Mouse (Mus musculus): Measurements from ENCODE around the gene Tnip2. TPM values are rescaled to one million over a fixed set of nuclear protein-coding genes. Genes with fewer than 3 reads are reported as not detected.
A peak's percentile ranks its signal among the peaks of the same experiment; 100 is the strongest.

The Tnip2 gene
- polyA plus RNA-seq, 1 experiment from 2014 or later: 21.9 TPM

GRCm38 (mm10) chr5:34534776-34535581 lies 21.2 kb upstream of the Tnip2 start:
- no peak for ATAC-seq (replicated peaks; ENCODE audit: low FRiP score)
- Histone ChIP-seq H3K4me2 (no peak overlapping the region), H3K27ac (no peak overlapping the region), H3K9ac (no peak overlapping the region), H3K27me3 (no peaks in the 10 kb centered on the region), H3K9me3 (replicated peaks) (no peaks in the 10 kb centered on the region), H3K36me3 (no peaks in the 10 kb centered on the region), H3K4me1 (0 out of 2 replicates have a peak, but pooled peaks cover 9% of the 10 kb centered on the region), H3K4me3 (replicated peaks) (no peak overlapping the region)
- 83% methylated on average over 5 of the region's 5 CpGs for WGBS

DNA sequence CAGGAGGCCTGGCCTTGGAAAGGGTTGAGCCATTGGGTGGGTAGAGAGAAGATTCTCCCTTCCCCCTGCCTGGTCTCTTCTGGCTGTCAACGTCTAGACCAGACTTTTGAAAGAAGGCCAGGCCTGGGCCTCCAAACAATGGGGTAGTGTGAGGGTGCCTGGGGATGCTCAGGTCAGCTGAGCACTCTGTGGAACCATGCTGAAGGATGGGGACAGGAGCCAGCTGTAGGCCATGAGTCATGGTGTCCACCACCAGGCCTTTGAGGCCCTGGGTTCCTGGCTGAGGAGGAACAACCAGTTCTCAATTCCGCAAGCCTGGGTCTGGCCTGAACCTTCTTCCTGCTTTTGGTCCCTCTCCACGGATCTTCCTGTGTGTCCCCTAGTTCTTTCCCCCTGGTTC lies 20.0 kb upstream of the Tnip2 start:
- Histone ChIP-seq H3K27me3 (no peaks in the 10 kb centered on the region), H3K4me1 (0 out of 2 replicates have a peak, but pooled peaks cover 9% of the 10 kb centered on the region), H3K4me3 (replicated peaks) (no peak overlapping the region), H3K9me3 (replicated peaks) (no peaks in the 10 kb centered on the region), H3K27ac (no peak overlapping the region), H3K36me3 (no peaks in the 10 kb centered on the region), H3K4me2 (no peak overlapping the region), H3K9ac (no peak overlapping the region)
- ATAC-seq (replicated peaks; ENCODE audit: low FRiP score): no peak
- 69% methylated on average over 3 of the region's 3 CpGs for WGBS

- no peak for ATAC-seq (replicated peaks; ENCODE audit: low FRiP score)
- Histone ChIP-seq H3K27me3 (no peaks in the 10 kb centered on the region), H3K27ac (no peak overlapping the region), H3K9ac (no peak overlapping the region), H3K4me1 (0 out of 2 replicates have a peak, but pooled peaks cover 5% of the 10 kb centered on the region), H3K9me3 (replicated peaks) (no peaks in the 10 kb centered on the region), H3K4me3 (replicated peaks) (no peak overlapping the region), H3K36me3 (no peaks in the 10 kb centered on the region), H3K4me2 (no peak overlapping the region)
- WGBS: 69% methylated on average over 5 of the region's 5 CpGs
These were observed 19.3 kb upstream of the Tnip2 start for GRCm38 (mm10) chr5:34533066-34533465.

DNA sequence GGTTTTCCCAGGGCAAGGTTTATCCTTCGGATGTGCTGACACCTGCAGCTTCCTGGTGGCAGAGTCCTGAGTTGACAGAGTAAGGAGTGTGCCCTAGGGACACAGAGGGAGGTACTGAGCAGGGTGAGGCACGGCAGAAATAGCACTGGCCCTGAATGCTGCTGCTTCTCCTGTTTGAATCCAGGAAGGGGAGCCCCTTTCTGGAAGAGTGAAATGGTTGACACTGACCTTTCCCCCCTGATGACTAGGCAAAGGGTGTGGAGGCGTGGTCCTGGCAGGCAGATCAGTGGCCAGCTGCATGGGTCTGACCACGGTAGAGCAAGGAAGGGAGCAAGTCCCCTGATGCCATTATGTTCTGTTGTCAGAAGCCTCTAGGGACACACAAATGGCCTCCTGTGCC lies 16.9 kb upstream of the Tnip2 start:
- Histone ChIP-seq H3K9ac (no peak overlapping the region), H3K4me3 (replicated peaks) (no peak overlapping the region), H3K27ac (no peak overlapping the region), H3K27me3 (0 out of 2 replicates have a peak, but pooled peaks cover 8% of the 10 kb centered on the region), H3K36me3 (no peaks in the 10 kb centered on the region), H3K4me1 (peaks cover 17% of the 10 kb centered on the region), H3K4me2 (no peak overlapping the region), H3K9me3 (replicated peaks) (no peaks in the 10 kb centered on the region)
- 38% methylated on average over 4 of the region's 4 CpGs for WGBS
- no peak for ATAC-seq (replicated peaks; ENCODE audit: low FRiP score)

DNA sequence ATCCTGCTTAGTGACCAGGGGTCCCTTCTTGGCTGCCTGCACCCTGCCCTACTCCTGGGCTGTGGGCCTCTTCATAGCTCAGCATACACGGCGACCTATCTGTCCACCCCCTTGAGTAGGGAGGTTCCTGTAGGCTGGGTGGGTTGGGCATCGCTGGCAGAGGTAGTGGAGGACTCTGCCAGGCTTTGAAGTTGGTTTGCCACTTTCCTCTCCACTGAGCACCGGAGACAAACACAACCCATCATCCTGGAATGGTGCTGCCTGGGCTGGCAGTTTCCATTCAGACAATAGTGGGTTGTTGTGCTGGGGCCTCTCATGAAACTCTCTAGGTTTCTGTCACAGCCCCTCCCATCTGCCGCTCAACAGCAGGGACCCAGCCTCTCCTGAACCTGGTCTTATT lies 16.3 kb upstream of the Tnip2 start:
- ATAC-seq (replicated peaks; ENCODE audit: low FRiP score): no peak
- Histone ChIP-seq H3K4me2 (no peak overlapping the region), H3K27me3 (0 out of 2 replicates have a peak, but pooled peaks cover 8% of the 10 kb centered on the region), H3K9me3 (replicated peaks) (no peaks in the 10 kb centered on the region), H3K9ac (no peak overlapping the region), H3K36me3 (no peaks in the 10 kb centered on the region), H3K27ac (no peak overlapping the region), H3K4me1 (peaks cover 17% of the 10 kb centered on the region), H3K4me3 (replicated peaks) (no peak overlapping the region)
- 61% methylated on average over 5 of the region's 5 CpGs for WGBS

GRCm38 (mm10) chr5:34528724-34529123 lies 14.9 kb upstream of the Tnip2 start:
- Histone ChIP-seq H3K4me1 (peaks cover 17% of the 10 kb centered on the region), H3K27me3 (0 out of 2 replicates have a peak, but pooled peaks cover 8% of the 10 kb centered on the region), H3K4me2 (no peak overlapping the region), H3K9ac (no peak overlapping the region), H3K27ac (no peak overlapping the region), H3K9me3 (replicated peaks) (no peaks in the 10 kb centered on the region), H3K36me3 (no peaks in the 10 kb centered on the region), H3K4me3 (replicated peaks) (no peak overlapping the region)
- ATAC-seq (replicated peaks; ENCODE audit: low FRiP score): no peak
- WGBS: 78% methylated on average over 5 of the region's 5 CpGs

GRCm38 (mm10) chr5:34527352-34527751 lies 13.6 kb upstream of the Tnip2 start:
- 0 out of 2 replicates have a peak, but pooled peaks cover 8% of the 10 kb centered on the region for H3K27me3 ChIP-seq
- H3K4me1 ChIP-seq: peaks cover 17% of the 10 kb centered on the region
- no peak overlapping the region for H3K27ac ChIP-seq
- H3K36me3 ChIP-seq: no peaks in the 10 kb centered on the region
- ATAC-seq (replicated peaks; ENCODE audit: low FRiP score): no peak
- H3K4me2 ChIP-seq: no peak overlapping the region
- WGBS: 90% methylated on average over 2 of the region's 2 CpGs
- H3K4me3 ChIP-seq (replicated peaks): no peak overlapping the region
- no peak overlapping the region for H3K9ac ChIP-seq
- H3K9me3 ChIP-seq (replicated peaks): no peaks in the 10 kb centered on the region

GRCm38 (mm10) chr5:34526477-34526775 lies 12.6 kb upstream of the Tnip2 start:
- no peak overlapping the region for H3K9ac ChIP-seq
- 45% methylated on average over 5 of the region's 5 CpGs for WGBS
- ATAC-seq (replicated peaks; ENCODE audit: low FRiP score): no peak

DNA sequence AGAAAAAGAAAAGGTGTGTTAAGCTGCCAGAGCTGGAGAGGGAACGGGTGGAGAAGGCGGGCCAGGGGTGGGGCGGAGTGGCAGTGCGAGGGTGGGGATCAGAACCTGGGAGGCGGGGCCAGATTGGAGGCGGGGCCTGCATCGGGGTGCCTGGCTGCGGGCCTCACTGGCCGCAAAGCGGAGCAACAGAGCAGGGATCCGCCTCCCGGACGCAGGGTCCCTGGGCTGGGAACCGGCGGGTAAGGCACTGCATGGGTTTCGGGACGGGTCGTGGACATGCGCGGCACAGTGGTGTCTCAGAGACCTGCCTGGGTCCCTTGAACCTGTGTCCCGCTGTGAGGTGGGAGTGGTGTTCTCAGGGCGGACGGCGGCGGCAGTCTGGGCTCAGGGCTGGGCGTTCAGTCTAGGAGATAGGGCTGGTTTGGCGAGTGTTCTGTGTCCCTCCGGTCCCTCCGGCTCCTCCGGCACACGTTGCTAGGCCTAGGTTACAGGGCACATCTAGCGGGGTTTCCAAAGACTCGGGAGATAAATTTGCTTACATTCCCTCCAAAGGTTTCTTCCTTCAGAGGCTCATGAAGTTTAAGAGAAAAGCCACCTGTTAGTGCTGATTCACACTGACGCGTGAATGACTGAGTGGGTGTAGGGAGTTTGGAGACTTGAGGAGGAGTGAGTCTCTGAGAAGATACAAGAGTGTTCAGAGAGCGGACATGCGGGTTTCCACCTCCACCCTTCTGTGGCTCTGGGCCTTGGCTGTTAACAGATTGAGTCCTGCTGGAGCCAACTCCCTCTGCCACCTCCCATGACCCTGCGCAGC lies 12.1 kb upstream of the Tnip2 start, which contains the start of gene Sh3bp2:
Sh3bp2 (plus strand) TSS at position 176 of the 814 bp plus-strand sequence.
- H3K9ac ChIP-seq: peak within 1 kb of the TSS; percentile 49; the same call in 1 of the 2 replicates
- peak within 1 kb of the TSS; percentile 4; the same call in 1 of the 2 replicates for H3K27ac ChIP-seq

More at GRCm38 (mm10) chr5:34526477-34526775, 12.6 kb upstream of the Tnip2 start:
- Histone ChIP-seq H3K9me3 (replicated peaks) (no peaks in the 10 kb centered on the region), H3K4me1 (peaks cover 17% of the 10 kb centered on the region), H3K27me3 (0 out of 2 replicates have a peak, but pooled peaks cover 8% of the 10 kb centered on the region), H3K36me3 (no peaks in the 10 kb centered on the region), H3K27ac (no peak overlapping the region), H3K4me2 (peak overlapping the region; percentile 67), H3K4me3 (replicated peaks) (peak overlapping the region; percentile 55)

DNA sequence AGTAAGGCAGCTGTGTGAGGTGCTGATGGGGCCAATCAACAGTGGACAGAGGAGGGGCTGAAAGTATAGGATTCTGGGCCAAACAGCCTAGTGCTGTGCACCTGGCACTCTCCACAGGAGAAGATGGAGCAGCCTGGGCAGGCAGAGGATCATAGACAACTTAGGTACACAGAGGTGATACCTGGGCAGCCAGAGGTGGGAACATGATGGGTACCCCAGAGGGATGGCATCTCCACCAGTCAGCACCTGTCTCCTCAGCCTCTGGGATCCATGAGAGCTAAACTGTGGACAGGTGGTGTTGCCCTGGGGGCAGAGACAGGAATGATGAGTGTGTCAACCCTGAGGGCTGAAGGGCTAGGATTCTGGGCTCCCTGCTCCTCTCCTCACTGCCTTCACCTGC lies 10.7 kb upstream of the Tnip2 start:
- Histone ChIP-seq H3K4me1 (peaks cover 12% of the 10 kb centered on the region), H3K9me3 (replicated peaks) (no peaks in the 10 kb centered on the region), H3K27ac (no peak overlapping the region), H3K4me2 (no peak overlapping the region), H3K4me3 (replicated peaks) (no peak overlapping the region), H3K27me3 (0 out of 2 replicates have a peak, but pooled peaks cover 8% of the 10 kb centered on the region), H3K36me3 (no peaks in the 10 kb centered on the region), H3K9ac (no peak overlapping the region)
- no peak for ATAC-seq (replicated peaks; ENCODE audit: low FRiP score)

More for the DNA sequence above, 12.1 kb upstream of the Tnip2 start, which contains the start of gene Sh3bp2:
- 2% methylated on average over 38 of the region's 38 CpGs for WGBS
- Histone ChIP-seq H3K4me2 (peak within 1 kb of the TSS; percentile 67), H3K36me3 (no peaks in the 10 kb centered on the region), H3K4me1 (peaks cover 17% of the 10 kb centered on the region), H3K27me3 (0 out of 2 replicates have a peak, but pooled peaks cover 8% of the 10 kb centered on the region), H3K9me3 (replicated peaks) (no peaks in the 10 kb centered on the region), H3K4me3 (replicated peaks) (peak within 1 kb of the TSS; percentile 55)
- ATAC-seq (replicated peaks; ENCODE audit: low FRiP score): peak; percentile 94

DNA sequence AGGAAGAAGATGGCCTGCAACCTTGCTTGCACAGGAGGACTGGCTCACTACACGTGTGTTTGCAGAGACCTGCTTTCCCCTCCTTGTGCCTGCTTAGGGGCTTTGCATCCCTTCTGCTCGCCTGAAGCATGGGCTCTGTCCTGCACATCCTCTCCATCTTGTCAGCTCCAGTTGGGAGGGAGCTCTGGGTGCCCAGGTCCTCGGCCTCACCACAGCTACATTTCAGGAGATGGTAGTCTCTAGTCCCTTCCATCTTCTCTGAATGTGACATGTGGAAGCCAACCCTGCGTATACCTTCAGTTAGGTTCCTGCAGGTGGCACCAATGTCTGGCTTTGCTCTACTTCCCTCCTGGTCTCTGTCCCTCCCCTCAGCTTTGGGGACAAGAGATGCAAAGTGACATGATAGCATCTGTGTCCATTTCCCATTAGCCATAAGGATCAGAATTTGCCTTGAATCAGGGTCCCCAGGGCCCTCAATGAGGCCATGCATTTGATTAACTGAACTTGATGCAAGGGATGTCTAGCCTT lies 10.2 kb upstream of the Tnip2 start:
- Histone ChIP-seq H3K4me2 (no peak overlapping the region), H3K4me1 (peaks cover 12% of the 10 kb centered on the region), H3K27me3 (0 out of 2 replicates have a peak, but pooled peaks cover 8% of the 10 kb centered on the region), H3K36me3 (no peaks in the 10 kb centered on the region), H3K4me3 (replicated peaks) (no peak overlapping the region), H3K9me3 (replicated peaks) (no peaks in the 10 kb centered on the region), H3K9ac (no peak overlapping the region), H3K27ac (no peak overlapping the region)
- ATAC-seq (replicated peaks; ENCODE audit: low FRiP score): no peak
- WGBS: 65% methylated on average over 4 of the region's 4 CpGs

- no peaks in the 10 kb centered on the region for H3K36me3 ChIP-seq
- H3K27ac ChIP-seq: no peak overlapping the region
- peaks cover 7% of the 10 kb centered on the region for H3K4me1 ChIP-seq
- no peak for ATAC-seq (replicated peaks; ENCODE audit: low FRiP score)
- no peak overlapping the region for H3K4me3 ChIP-seq (replicated peaks)
- H3K4me2 ChIP-seq: no peak overlapping the region
- no peak overlapping the region for H3K9ac ChIP-seq
- WGBS: 78% methylated on average over 3 of the region's 3 CpGs
- no peaks in the 10 kb centered on the region for H3K9me3 ChIP-seq (replicated peaks)
- no peaks in the 10 kb centered on the region for H3K27me3 ChIP-seq
These were observed 7.5 kb upstream of the Tnip2 start for GRCm38 (mm10) chr5:34521337-34521736.

All from kidney, embryonic 15.5 days (tissue).